ENCODE assay signal across 22 mouse cellular contexts in genomic region chr11:72497367-72497766, GRCm38 (mm10). TPM values are rescaled to one million over a fixed set of nuclear protein-coding genes. Genes with fewer than 3 reads are reported as not detected.
DNase-seq lines count a peak whose midpoint lies in the region; ATAC-seq and TF ChIP-seq lines count a peak whose summit lies in the region.
"Had no signal": no experiment of that assay in that cellular context is flagged by ENCODE, and none has a peak within 500 bp of the region (broad histone marks: within the 10 kb centered on the region; RNA-seq: fewer than 3 reads in every experiment).

No protein-coding gene starts in this region.

- H3K9ac ChIP-seq in hindbrain, embryonic 12.5 days: no peak overlapping the region
- H3K9ac ChIP-seq in hindbrain, embryonic 11.5 days (ENCODE audit: low read depth, low read length): no peak overlapping the region
- H3K9ac ChIP-seq in midbrain, embryonic 13.5 days (replicated peaks): 0 out of 2 replicates have a peak overlapping the region, but pooled peaks have one; percentile 3
- H3K9ac ChIP-seq in midbrain, postnatal 0 days (replicated peaks; ENCODE audit: low read length, poor library complexity, severe bottlenecking): no peak overlapping the region
- H3K9ac ChIP-seq in hindbrain, embryonic 16.5 days (ENCODE audit: low read depth, low read length): no peak overlapping the region
- H3K9ac ChIP-seq: kidney, embryonic 15.5 days; limb, embryonic 12.5 days; liver, postnatal 0 days had no signal

- H3K4me1 ChIP-seq in hindbrain, embryonic 12.5 days: peaks cover 16% of the 10 kb centered on the region
- no peaks in the 10 kb centered on the region for H3K4me1 ChIP-seq in hindbrain, embryonic 11.5 days (replicated peaks; ENCODE audit: control insufficient read depth, insufficient read depth, low read length)
- peaks cover 21% of the 10 kb centered on the region for H3K4me1 ChIP-seq in midbrain, embryonic 13.5 days (replicated peaks)
- H3K4me1 ChIP-seq in midbrain, postnatal 0 days (ENCODE audit: insufficient read depth, low read length): no peaks in the 10 kb centered on the region
- peaks cover 12% of the 10 kb centered on the region for H3K4me1 ChIP-seq in hindbrain, embryonic 16.5 days (ENCODE audit: control insufficient read depth, insufficient read depth, low read depth, low read length)

- H3K36me3 ChIP-seq in hindbrain, embryonic 12.5 days: no peaks in the 10 kb centered on the region
- no peaks in the 10 kb centered on the region for H3K36me3 ChIP-seq in hindbrain, embryonic 11.5 days (ENCODE audit: control insufficient read depth, insufficient read depth, low read length)
- H3K36me3 ChIP-seq in midbrain, embryonic 13.5 days: no peaks in the 10 kb centered on the region
- H3K36me3 ChIP-seq in midbrain, postnatal 0 days (ENCODE audit: insufficient read depth, low read length): no peaks in the 10 kb centered on the region
- no peaks in the 10 kb centered on the region for H3K36me3 ChIP-seq in hindbrain, embryonic 16.5 days (ENCODE audit: control insufficient read depth, insufficient read depth, low read length)
- H3K36me3 ChIP-seq: kidney, embryonic 15.5 days; limb, embryonic 12.5 days had no signal

- H3K4me2 ChIP-seq in hindbrain, embryonic 12.5 days (replicated peaks): no peak overlapping the region
- H3K4me2 ChIP-seq in hindbrain, embryonic 11.5 days (replicated peaks; ENCODE audit: low read depth, low read length): no peak overlapping the region
- H3K4me2 ChIP-seq in midbrain, embryonic 13.5 days (replicated peaks): no peak overlapping the region
- H3K4me2 ChIP-seq in midbrain, postnatal 0 days (ENCODE audit: low read depth, low read length, poor library complexity, severe bottlenecking): no peak overlapping the region
- H3K4me2 ChIP-seq in hindbrain, embryonic 16.5 days (ENCODE audit: low read length): no peak overlapping the region
- H3K4me2 ChIP-seq: kidney, embryonic 15.5 days; limb, embryonic 12.5 days; liver, embryonic 11.5 days had no signal

- no peaks in the 10 kb centered on the region for H3K9me3 ChIP-seq in hindbrain, embryonic 12.5 days (replicated peaks)
- H3K9me3 ChIP-seq in hindbrain, embryonic 11.5 days (ENCODE audit: control insufficient read depth, low read length): no peaks in the 10 kb centered on the region
- H3K9me3 ChIP-seq in midbrain, embryonic 13.5 days: no peaks in the 10 kb centered on the region
- no peaks in the 10 kb centered on the region for H3K9me3 ChIP-seq in midbrain, postnatal 0 days (ENCODE audit: low read length)
- no peaks in the 10 kb centered on the region for H3K9me3 ChIP-seq in hindbrain, embryonic 16.5 days (ENCODE audit: control insufficient read depth, low read length)
- H3K9me3 ChIP-seq: kidney, embryonic 15.5 days; limb, embryonic 12.5 days had no signal

- WGBS in hindbrain, embryonic 12.5 days: 13% methylated on average over 4 of the region's 4 CpGs
- WGBS in hindbrain, embryonic 11.5 days: 18% methylated on average over 4 of the region's 4 CpGs
- WGBS in midbrain, embryonic 13.5 days: 13% methylated on average over 4 of the region's 4 CpGs
- 31% methylated on average over 4 of the region's 4 CpGs for WGBS in midbrain, postnatal 0 days
- WGBS in hindbrain, embryonic 16.5 days: 25% methylated on average over 3 of the region's 4 CpGs

- 0 out of 2 replicates have a peak, but pooled peaks have one; percentile 18 for ATAC-seq in hindbrain, embryonic 12.5 days (ENCODE audit: low FRiP score)
- ATAC-seq in hindbrain, embryonic 11.5 days (ENCODE audit: low FRiP score): no peak
- ATAC-seq in midbrain, embryonic 13.5 days: no peak
- no peak for ATAC-seq in midbrain, postnatal 0 days (ENCODE audit: low FRiP score)
- peak; percentile 61 for ATAC-seq in hindbrain, embryonic 16.5 days
- ATAC-seq in inflammation-experienced regulatory T-cells, adult 6 months: no peak
- ATAC-seq in cerebellum, adult (ENCODE audit: insufficient number of reproducible peaks, low FRiP score, low TSS enrichment): no peak
- ATAC-seq: liver, postnatal 0 days; lung, postnatal 0 days had no signal

- DNase-seq in hindbrain, embryonic 11.5 days (ENCODE audit: low spot score): no peak
- DNase-seq in midbrain, postnatal 0 days (ENCODE audit: low spot score): no peak
- DNase-seq: adrenal gland, adult 2 months; cerebellum, adult 18-20 months; cerebellum, postnatal 14 days; heart, postnatal 36 days; kidney, adult 11 months; liver, postnatal 0 days; retina, postnatal 1 day; right cerebral cortex, postnatal 25 days had no signal

- H3K4me3 ChIP-seq in hindbrain, embryonic 12.5 days: no peak overlapping the region
- no peak overlapping the region for H3K4me3 ChIP-seq in hindbrain, embryonic 11.5 days (ENCODE audit: low read depth, low read length)
- no peak overlapping the region for H3K4me3 ChIP-seq in midbrain, embryonic 13.5 days (replicated peaks)
- H3K4me3 ChIP-seq in midbrain, postnatal 0 days (ENCODE audit: low read depth, low read length): no peak overlapping the region
- H3K4me3 ChIP-seq in hindbrain, embryonic 16.5 days (ENCODE audit: low read length): no peak overlapping the region
- H3K4me3 ChIP-seq: kidney, embryonic 15.5 days; limb, embryonic 12.5 days had no signal

- H3K27ac ChIP-seq in hindbrain, embryonic 12.5 days: peak overlapping the region; percentile 49; the same call in 1 of the 2 replicates
- H3K27ac ChIP-seq in hindbrain, embryonic 11.5 days (ENCODE audit: low read depth, low read length): no peak overlapping the region
- H3K27ac ChIP-seq in midbrain, embryonic 13.5 days: no peak overlapping the region
- no peak overlapping the region for H3K27ac ChIP-seq in midbrain, postnatal 0 days (ENCODE audit: low read depth, low read length)
- H3K27ac ChIP-seq in hindbrain, embryonic 16.5 days (ENCODE audit: low read depth, low read length): no peak overlapping the region
- H3K27ac ChIP-seq: kidney, embryonic 15.5 days; limb, embryonic 12.5 days; macrophage had no signal

- H3K27me3 ChIP-seq in hindbrain, embryonic 12.5 days: no peaks in the 10 kb centered on the region; the same call in 1 of the 2 replicates
- H3K27me3 ChIP-seq in hindbrain, embryonic 11.5 days (ENCODE audit: control insufficient read depth, insufficient read depth, low read length): no peaks in the 10 kb centered on the region
- H3K27me3 ChIP-seq in midbrain, embryonic 13.5 days: no peaks in the 10 kb centered on the region
- H3K27me3 ChIP-seq in midbrain, postnatal 0 days (ENCODE audit: insufficient read depth, low read length): no peaks in the 10 kb centered on the region
- H3K27me3 ChIP-seq in hindbrain, embryonic 16.5 days (replicated peaks; ENCODE audit: control insufficient read depth, insufficient read depth, low read length): no peaks in the 10 kb centered on the region
- H3K27me3 ChIP-seq: kidney, embryonic 15.5 days had no signal

- TF ChIP-seq CTCF in midbrain, postnatal 0 days (IDR thresholded peaks at IDR 0.05): no peak

RNA-seq across cellular contexts. Expression of gene Spns2, which starts 7.7 kb away (rescaled TPM):
- polyA plus RNA-seq in hindbrain, embryonic 12.5 days (2016; fragmentation: Nextera tagmentation; extraction: Ambion mirVana): 8.8 and 9.3 TPM in 2 replicates
- 5.3 and 6.2 TPM in 2 replicates for polyA plus RNA-seq in hindbrain, embryonic 11.5 days (2014; fragmentation: Nextera tagmentation; extraction: Ambion mirVana)
- polyA plus RNA-seq in midbrain, embryonic 13.5 days (2015; fragmentation: Nextera tagmentation; extraction: Ambion mirVana): 6.4 and 7.8 TPM in 2 replicates
- total RNA-seq in midbrain, postnatal 0 days (2014; rRNA removed): 46.2 and 56.8 TPM in 2 replicates
- 7.7 TPM in 2 replicates for polyA plus RNA-seq in midbrain, postnatal 0 days (2015; fragmentation: Nextera tagmentation; extraction: Ambion mirVana)
- 6.0 and 8.2 TPM in 2 replicates for polyA plus RNA-seq in hindbrain, embryonic 16.5 days (2015; fragmentation: Nextera tagmentation; extraction: Ambion mirVana)
- not detected for polyA plus RNA-seq in inflammation-experienced regulatory T-cells, adult 6 months (2017; shearing (Covaris generic))
- polyA plus RNA-seq: macrophage had no signal

RNA-seq across cellular contexts. Expression of gene Spns3, which starts 52.9 kb away (rescaled TPM):
- polyA plus RNA-seq in hindbrain, embryonic 12.5 days (2016; fragmentation: Nextera tagmentation; extraction: Ambion mirVana): 0.15 TPM in 1 of 2 replicates, not detected in the other
- polyA plus RNA-seq in hindbrain, embryonic 11.5 days (2014; fragmentation: Nextera tagmentation; extraction: Ambion mirVana): not detected in 2 replicates
- 0.10 TPM in 1 of 2 replicates, not detected in the other for polyA plus RNA-seq in midbrain, embryonic 13.5 days (2015; fragmentation: Nextera tagmentation; extraction: Ambion mirVana)
- 0.22 and 0.24 TPM in 2 replicates for total RNA-seq in midbrain, postnatal 0 days (2014; rRNA removed)
- polyA plus RNA-seq in midbrain, postnatal 0 days (2015; fragmentation: Nextera tagmentation; extraction: Ambion mirVana): not detected in 2 replicates
- 0.09 TPM in 1 of 2 replicates, not detected in the other for polyA plus RNA-seq in hindbrain, embryonic 16.5 days (2015; fragmentation: Nextera tagmentation; extraction: Ambion mirVana)
- 1 to 10 TPM in 1 of 3 experiments, under 1 TPM in 2; 0.24 to 1.2 (median 0.25) TPM for polyA plus RNA-seq in inflammation-experienced regulatory T-cells, adult 6 months (2017; shearing (Covaris generic))
- polyA plus RNA-seq: C2C12; embryonic facial prominence, embryonic 11.5 days; limb, embryonic 12.5 days; macrophage had no signal

RNA-seq across cellular contexts. Expression of gene Mybbp1a, which starts 56.2 kb away (rescaled TPM):
- 112 and 123 TPM in 2 replicates for polyA plus RNA-seq in hindbrain, embryonic 12.5 days (2016; fragmentation: Nextera tagmentation; extraction: Ambion mirVana)
- polyA plus RNA-seq in hindbrain, embryonic 11.5 days (2014; fragmentation: Nextera tagmentation; extraction: Ambion mirVana): 112 and 145 TPM in 2 replicates
- 84.6 and 86.2 TPM in 2 replicates for polyA plus RNA-seq in midbrain, embryonic 13.5 days (2015; fragmentation: Nextera tagmentation; extraction: Ambion mirVana)
- 25.9 and 30.7 TPM in 2 replicates for total RNA-seq in midbrain, postnatal 0 days (2014; rRNA removed)
- polyA plus RNA-seq in midbrain, postnatal 0 days (2015; fragmentation: Nextera tagmentation; extraction: Ambion mirVana): 50.0 and 50.4 TPM in 2 replicates
- 54.2 and 63.0 TPM in 2 replicates for polyA plus RNA-seq in hindbrain, embryonic 16.5 days (2015; fragmentation: Nextera tagmentation; extraction: Ambion mirVana)
- polyA plus RNA-seq in inflammation-experienced regulatory T-cells, adult 6 months (2017; shearing (Covaris generic)): 10 to 100 TPM; 46.1 to 71.2 (median 64.1) TPM

Comparison
In these comparisons a context has a peak if more than half of its experiments do, and no peak if none do; other contexts are left out.
1. ATAC-seq: peak in hindbrain, embryonic 12.5 days (single experiment) and hindbrain, embryonic 16.5 days (single experiment); none in hindbrain, embryonic 11.5 days (single experiment), midbrain, embryonic 13.5 days (single experiment), midbrain, postnatal 0 days (single experiment), inflammation-experienced regulatory T-cells, adult 6 months (single experiment) and cerebellum, adult (single experiment).